Mouse (Mus musculus) MEL (cell line): ENCODE data around the gene Cd79b. TPM values are rescaled to one million over a fixed set of nuclear protein-coding genes. Genes with fewer than 3 reads are reported as not detected.

Experiments
- DNase-seq: peaks from one replicate; pipeline ENCODE4 v3.0.0; 2011; ENCODE audit warnings: low read depth, low spot score
- H3K27ac ChIP-seq: 2 replicates; pipeline ENCODE4 v1.5.1; 2012; ENCODE audit warnings: low read depth, mild to moderate bottlenecking, control low read depth, low read length, moderate library complexity; ENCODE audit not compliant: control insufficient read depth
- H3K27me3 ChIP-seq, 2 experiments: fragments of 150-350 bp in 1 of 2; sonication (generic) in 1 of 2; 2 replicates each; pipeline ENCODE4 v1.6.1; 2012; ENCODE audit warnings: low read length in 2 of 2, mild to moderate bottlenecking in 2 of 2, improper control_type of control experiment in 1 of 2, moderate library complexity in 1 of 2; ENCODE audit not compliant: insufficient read depth in 2 of 2, control insufficient read depth in 1 of 2
- H3K36me3 ChIP-seq, 2 experiments: 2 replicates each; pipeline ENCODE4 v1.6.1; 2012 to 2014; ENCODE audit warnings: low read length in 2 of 2, improper control_type of control experiment in 1 of 2, inconsistent platforms in 1 of 2, mild to moderate bottlenecking in 1 of 2; ENCODE audit not compliant: insufficient read depth in 2 of 2, control insufficient read depth in 1 of 2
- H3K4me1 ChIP-seq, 2 experiments: fragments of 150-350 bp in 1 of 2; sonication (generic) in 1 of 2; 2 replicates each; pipeline ENCODE4 v1.6.1; 2012; ENCODE audit warnings: low read length in 2 of 2, improper control_type of control experiment in 1 of 2, mild to moderate bottlenecking in 1 of 2; ENCODE audit not compliant: insufficient read depth in 2 of 2, control insufficient read depth in 1 of 2
- H3K4me3 ChIP-seq, 2 experiments: fragments of 150-350 bp in 1 of 2; sonication (generic) in 1 of 2; 2 replicates each; pipeline ENCODE4 v1.5.1; 2012; ENCODE audit warnings: low read depth in 2 of 2, low read length in 2 of 2, mild to moderate bottlenecking in 2 of 2, moderate library complexity in 2 of 2, control low read depth in 1 of 2, improper control_type of control experiment in 1 of 2; ENCODE audit not compliant: control insufficient read depth in 1 of 2, insufficient read depth in 1 of 2
- H3K79me2 ChIP-seq: 2 replicates; pipeline ENCODE4 v1.6.1; 2012; ENCODE audit warnings: mild to moderate bottlenecking, low read length, moderate library complexity; ENCODE audit not compliant: control insufficient read depth, poor library complexity, insufficient read depth
- H3K9ac ChIP-seq: 2 replicates; pipeline ENCODE4 v1.6.1; 2012; ENCODE audit warnings: low read depth, mild to moderate bottlenecking, control low read depth, low read length, moderate library complexity; ENCODE audit not compliant: control insufficient read depth, poor library complexity, severe bottlenecking
- H3K9me3 ChIP-seq: fragments of 150-350 bp; sonication (generic); replicated peaks from 2 replicates; pipeline ENCODE4 v1.6.1; 2012; ENCODE audit warnings: mild to moderate bottlenecking, low read length, improper control_type of control experiment, moderate library complexity; ENCODE audit not compliant: insufficient read depth
- CHD2 ChIP-seq: IDR thresholded peaks from 2 replicates; pipeline ENCODE4 v1.6.1; 2011; ENCODE audit warnings: low read length, improper control_type of control experiment
- ELF1 ChIP-seq: IDR thresholded peaks from 2 replicates; pipeline ENCODE4 v1.6.1; 2014; ENCODE audit warnings: low read depth, mild to moderate bottlenecking, inconsistent platforms, low read length, improper control_type of control experiment, moderate library complexity
- EP300 ChIP-seq, 2 experiments: IDR thresholded peaks; 2 replicates each; pipeline ENCODE4 v1.6.1; 2011; ENCODE audit warnings: improper control_type of control experiment in 2 of 2, low read length in 2 of 2, low read depth in 1 of 2, mild to moderate bottlenecking in 1 of 2
- ETS1 ChIP-seq: IDR thresholded peaks from 2 replicates; pipeline ENCODE4 v1.6.1; 2012; ENCODE audit warnings: low read depth, mild to moderate bottlenecking, inconsistent platforms, low read length, improper control_type of control experiment, moderate library complexity
- HCFC1 ChIP-seq: IDR thresholded peaks from 2 replicates; pipeline ENCODE4 v1.6.1; 2012; ENCODE audit warnings: low read depth, mild to moderate bottlenecking, inconsistent platforms, low read length, improper control_type of control experiment, moderate library complexity
- MAX ChIP-seq: IDR thresholded peaks from 2 replicates; pipeline ENCODE4 v1.6.1; 2011; ENCODE audit warnings: low read length, improper control_type of control experiment
- MEF2A ChIP-seq: IDR thresholded peaks from 2 replicates; pipeline ENCODE4 v1.6.1; 2014; ENCODE audit warnings: low read depth, mild to moderate bottlenecking, inconsistent platforms, low read length, improper control_type of control experiment; ENCODE audit not compliant: poor library complexity, insufficient replicate concordance, severe bottlenecking; ENCODE audit errors: extremely low read depth
- MXI1 ChIP-seq: IDR thresholded peaks from 2 replicates; pipeline ENCODE4 v1.6.1; 2011; ENCODE audit warnings: mild to moderate bottlenecking, low read depth, low read length, improper control_type of control experiment
- MYB ChIP-seq: IDR thresholded peaks from 2 replicates; pipeline ENCODE4 v1.6.1; 2011; ENCODE audit warnings: mild to moderate bottlenecking, low read depth, low read length, improper control_type of control experiment
- MYC ChIP-seq: IDR thresholded peaks from 2 replicates; pipeline ENCODE4 v1.6.1; 2011; ENCODE audit warnings: low read depth, mild to moderate bottlenecking, low read length, improper control_type of control experiment, moderate library complexity
- NRF1 ChIP-seq: IDR thresholded peaks from 2 replicates; pipeline ENCODE4 v1.6.1; 2014; ENCODE audit warnings: low read depth, mild to moderate bottlenecking, inconsistent platforms, low read length, improper control_type of control experiment, moderate library complexity; ENCODE audit not compliant: poor library complexity, insufficient read depth, severe bottlenecking
- POLR2AphosphoS5 ChIP-seq: IDR thresholded peaks from 2 replicates; pipeline ENCODE4 v1.6.1; 2012; ENCODE audit warnings: low read depth, borderline replicate concordance, mild to moderate bottlenecking, inconsistent platforms, low read length, moderate library complexity, mixed read lengths
- SIN3A ChIP-seq: IDR thresholded peaks from 2 replicates; pipeline ENCODE4 v1.6.1; 2012; ENCODE audit warnings: low read length, improper control_type of control experiment, inconsistent platforms
- TCF12 ChIP-seq: IDR thresholded peaks from 2 replicates; pipeline ENCODE4 v1.6.1; 2014; ENCODE audit warnings: low read depth, mild to moderate bottlenecking, inconsistent platforms, low read length, improper control_type of control experiment, moderate library complexity
- UBTF ChIP-seq: IDR thresholded peaks from 2 replicates; pipeline ENCODE4 v1.6.1; 2012; ENCODE audit warnings: low read depth, mild to moderate bottlenecking, inconsistent platforms, low read length, improper control_type of control experiment, moderate library complexity, borderline replicate concordance; ENCODE audit not compliant: insufficient read depth
- ZNF384 ChIP-seq: IDR thresholded peaks from 2 replicates; pipeline ENCODE4 v1.6.1; 2012; ENCODE audit warnings: low read depth, mild to moderate bottlenecking, inconsistent platforms, low read length, improper control_type of control experiment
- polyA plus RNA-seq, 2 experiments: library from polyadenylated mRNA; stranded (reverse) in 1 of 2; unstranded in 1 of 2; fragments of >175 nt in 1 of 2; fragments of >200 nt in 1 of 2; gene quantifications; 2 replicates each; pipeline versions ENCODE4 v1.2.1 to v1.2.4; 2012; ENCODE audit warnings: low replicate concordance in 2 of 2, low read depth in 1 of 2; ENCODE audit not compliant: insufficient read length in 2 of 2, insufficient read depth in 1 of 2, missing spikeins in 1 of 2
- total RNA-seq: library from RNA; depleted of rRNA; stranded (reverse); fragments of 300-350 nt; gene quantifications from 2 replicates; pipeline ENCODE4 v1.2.3, GENCODE M21; 2012

Gene Cd79b
- total and polyA plus RNA-seq, 3 experiments = 0.54 to 2.4 TPM; not detected in 1

GRCm38 (mm10) chr11:106265570-106265969, 49.0 kb downstream of the Cd79b start:
- H3K79me2 ChIP-seq = peaks cover 19% of the 10 kb centered on the region
- no peaks in the 10 kb centered on the region for H3K27me3 ChIP-seq
- no peak for TF ChIP-seq MAX
- TF ChIP-seq MEF2A = no peak
- TF ChIP-seq NRF1 = no peak
- no peaks in the 10 kb centered on the region for H3K9me3 ChIP-seq
- H3K4me1 ChIP-seq = peaks cover 0 to 15% of the 10 kb centered on the region in 2 experiments; a peak in 2 of 4 replicates
- peaks cover 6 to 33% of the 10 kb centered on the region in 2 experiments for H3K36me3 ChIP-seq
- no peak overlapping the region for H3K4me3 ChIP-seq
- no peak overlapping the region for H3K27ac ChIP-seq
- H3K9ac ChIP-seq = no peak overlapping the region
- no peak for DNase-seq

- H3K36me3 ChIP-seq = peaks cover 3 to 33% of the 10 kb centered on the region in 2 experiments
- no peak for DNase-seq
- peaks cover 13% of the 10 kb centered on the region for H3K79me2 ChIP-seq
- TF ChIP-seq TCF12 (no peak), ZNF384 (no peak), CHD2 (no peak), HCFC1 (no peak), MEF2A (no peak), MAX (no peak), MXI1 (no peak), EP300 (IDR thresholded peaks at IDR 0.05; ENCODE audit: low read depth in 1 of 2, low read length in 2 of 2) (no peak), POLR2AphosphoS5 (no peak), ETS1 (no peak), SIN3A (no peak), NRF1 (no peak), MYC (no peak), ELF1 (no peak), UBTF (no peak), MYB (no peak)
- H3K9me3 ChIP-seq = no peaks in the 10 kb centered on the region
- no peak overlapping the region for H3K9ac ChIP-seq
- peaks cover 0 to 9% of the 10 kb centered on the region in 2 experiments; a peak in 1 of 4 replicates for H3K4me1 ChIP-seq
- H3K27ac ChIP-seq = no peak overlapping the region
- H3K4me3 ChIP-seq = no peak overlapping the region
- H3K27me3 ChIP-seq = no peaks in the 10 kb centered on the region
Measured at GRCm38 (mm10) chr11:106264988-106265387, 49.6 kb downstream of the Cd79b start.
